Mouse (Mus musculus) embryonic facial prominence, embryonic 15.5 days (tissue): ENCODE data around the gene Ldlrad3. TPM values are rescaled to one million over a fixed set of nuclear protein-coding genes. Genes with fewer than 3 reads are reported as not detected.

Experiments
- ATAC-seq: fragments of 200-750 bp; cut with Nextera tagmentation; 2 replicates; pipeline ENCODE4 v1.8.0; 2017; ENCODE audit warnings: low read depth, moderate TSS enrichment; ENCODE audit not compliant: insufficient number of reproducible peaks, low FRiP score, low TSS enrichment
- H3K27ac ChIP-seq: fragments of 300-500 bp; sonication (generic); replicated peaks from 2 replicates; pipeline ENCODE4 v1.5.1; 2015; ENCODE audit warnings: mild to moderate bottlenecking, inconsistent platforms
- H3K27me3 ChIP-seq: fragments of 300-500 bp; sonication (generic); 2 replicates; pipeline ENCODE4 v1.6.1; 2015; ENCODE audit warnings: inconsistent platforms
- H3K36me3 ChIP-seq: fragments of 300-500 bp; sonication (generic); 2 replicates; pipeline ENCODE4 v1.6.1; 2015; ENCODE audit warnings: mild to moderate bottlenecking, inconsistent platforms
- H3K4me1 ChIP-seq: fragments of 300-500 bp; sonication (generic); 2 replicates; pipeline ENCODE4 v1.6.1; 2015; ENCODE audit warnings: inconsistent platforms
- H3K4me2 ChIP-seq: fragments of 300-500 bp; sonication (generic); replicated peaks from 2 replicates; pipeline ENCODE4 v1.6.1; 2015; ENCODE audit warnings: mild to moderate bottlenecking, inconsistent platforms
- H3K4me3 ChIP-seq: fragments of 300-500 bp; sonication (generic); replicated peaks from 2 replicates; pipeline ENCODE4 v1.5.1; 2015; ENCODE audit warnings: mild to moderate bottlenecking, inconsistent platforms
- H3K9ac ChIP-seq: fragments of 300-500 bp; sonication (generic); 2 replicates; pipeline ENCODE4 v1.6.1; 2015; ENCODE audit warnings: inconsistent platforms
- H3K9me3 ChIP-seq: fragments of 300-500 bp; sonication (generic); replicated peaks from 2 replicates; pipeline ENCODE4 v1.6.1; 2016; ENCODE audit warnings: inconsistent platforms
- WGBS: fragments of 180-500 bp; shearing (Covaris S2); methylation state at CpG from one replicate; pipeline ENCODE4 v1.1.7; 2015; 5-methylcytosine and 5-hydroxymethylcytosine counted together
- polyA plus RNA-seq: library from polyadenylated mRNA; unstranded; fragments of >200 nt; fragmentation: Nextera tagmentation; extraction: Ambion mirVana; gene quantifications from 2 replicates; pipeline ENCODE4 v1.2.1, GENCODE M21; 2015

Gene Ldlrad3
- polyA plus RNA-seq, 1 experiment from 2014 or later = 59.9 TPM

DNA sequence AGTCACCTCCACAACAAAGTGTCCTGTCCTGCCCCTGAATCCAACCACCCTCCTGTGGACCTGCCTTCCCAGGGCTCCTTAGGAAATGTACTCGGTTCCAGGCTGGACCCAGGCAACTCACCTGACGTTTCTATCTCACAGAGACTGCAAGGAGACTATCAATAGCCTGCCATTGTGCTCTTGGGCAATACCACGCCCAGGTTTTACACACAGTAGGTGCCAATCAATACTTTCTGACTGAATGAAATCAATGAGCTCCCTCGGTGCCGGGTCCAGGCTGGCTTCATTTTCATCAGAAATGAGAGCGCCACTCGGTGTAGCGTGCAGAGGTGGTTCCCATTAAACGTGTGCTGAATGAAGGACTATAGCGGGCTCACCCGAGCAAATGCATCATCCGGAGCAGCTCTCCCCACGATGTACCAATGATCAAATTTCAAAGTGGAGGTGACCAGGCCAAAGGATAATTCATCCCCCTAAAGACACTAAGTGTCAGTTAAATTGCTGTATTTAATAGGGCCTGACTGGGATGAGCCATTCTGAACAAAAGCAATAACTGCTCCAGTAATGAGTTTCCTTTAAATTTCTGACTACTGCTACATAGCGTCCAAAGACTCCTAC is 43.4 kb downstream of the Ldlrad3 start:
- H3K27me3 ChIP-seq = no peaks in the 10 kb centered on the region
- H3K9ac ChIP-seq = no peak overlapping the region
- WGBS = 59% methylated on average over 14 of the region's 14 CpGs
- no peak for ATAC-seq
- H3K27ac ChIP-seq = no peak overlapping the region
- no peaks in the 10 kb centered on the region for H3K9me3 ChIP-seq
- peaks cover 33% of the 10 kb centered on the region for H3K4me1 ChIP-seq
- no peaks in the 10 kb centered on the region for H3K36me3 ChIP-seq
- no peak overlapping the region for H3K4me3 ChIP-seq
- no peak overlapping the region for H3K4me2 ChIP-seq

DNA sequence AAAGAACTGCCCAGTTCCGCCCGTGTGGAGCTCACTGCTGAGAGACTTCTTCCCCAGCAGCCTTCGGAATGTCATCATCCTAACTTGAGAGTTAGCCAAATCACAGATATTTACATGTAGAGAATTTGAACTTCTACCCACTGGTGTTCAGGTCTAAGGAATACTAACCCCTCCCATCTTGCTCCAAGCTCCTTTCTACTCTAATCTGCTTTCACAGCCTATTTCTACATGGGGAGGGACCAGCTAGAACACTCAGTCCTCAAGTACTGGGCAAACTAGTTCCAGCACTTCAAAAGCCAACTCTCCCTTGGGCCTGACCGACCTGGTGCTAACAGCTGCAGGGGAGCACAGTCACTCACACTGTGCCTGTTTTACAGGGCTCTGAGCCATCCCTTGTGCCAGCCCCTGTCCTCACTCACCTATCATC is 44.0 kb downstream of the Ldlrad3 start:
- H3K4me2 ChIP-seq = no peak overlapping the region
- no peak overlapping the region for H3K4me3 ChIP-seq
- no peak for ATAC-seq
- no peak overlapping the region for H3K9ac ChIP-seq
- H3K9me3 ChIP-seq = no peaks in the 10 kb centered on the region
- no peaks in the 10 kb centered on the region for H3K36me3 ChIP-seq
- no peaks in the 10 kb centered on the region for H3K27me3 ChIP-seq
- 44% methylated on average over 4 of the region's 4 CpGs for WGBS
- H3K27ac ChIP-seq = no peak overlapping the region; the same call in 1 of the 2 replicates
- peaks cover 38% of the 10 kb centered on the region for H3K4me1 ChIP-seq

DNA sequence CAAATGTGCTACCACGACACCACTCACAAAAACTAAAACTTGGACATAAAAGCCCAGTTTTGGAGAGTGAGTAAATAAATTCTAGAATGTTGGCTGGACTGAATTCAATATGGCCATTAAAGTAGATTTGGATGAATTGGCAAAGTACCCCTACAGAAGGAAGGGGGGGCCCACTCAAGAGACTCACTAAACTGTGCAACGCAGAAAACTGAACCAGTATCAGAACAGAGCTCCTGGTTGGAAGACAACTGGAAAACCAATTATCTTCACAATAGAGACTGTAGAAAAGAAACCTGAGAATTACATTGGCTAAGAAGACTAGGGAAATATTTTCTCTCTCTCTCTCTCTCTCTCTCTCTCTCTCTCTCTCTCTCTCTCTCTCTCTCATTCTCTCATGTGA is 45.0 kb downstream of the Ldlrad3 start:
- peaks cover 48% of the 10 kb centered on the region for H3K4me1 ChIP-seq
- H3K4me2 ChIP-seq = no peak overlapping the region
- no peaks in the 10 kb centered on the region for H3K9me3 ChIP-seq
- H3K27ac ChIP-seq = 0 out of 2 replicates have a peak overlapping the region, but pooled peaks have one; percentile 3
- no peak overlapping the region for H3K9ac ChIP-seq
- H3K4me3 ChIP-seq = no peak overlapping the region
- 74% methylated on average over 2 of the region's 2 CpGs for WGBS
- no peaks in the 10 kb centered on the region for H3K36me3 ChIP-seq
- ATAC-seq = no peak
- no peaks in the 10 kb centered on the region for H3K27me3 ChIP-seq

- peak; percentile 49; the same call in 1 of the 2 replicates for ATAC-seq
- Histone ChIP-seq H3K27ac (peak overlapping the region; percentile 72), H3K36me3 (no peaks in the 10 kb centered on the region), H3K4me3 (no peak overlapping the region; the same call in 1 of the 2 replicates), H3K27me3 (no peaks in the 10 kb centered on the region), H3K9ac (no peak overlapping the region), H3K9me3 (no peaks in the 10 kb centered on the region), H3K4me1 (peaks cover 75% of the 10 kb centered on the region), H3K4me2 (peak overlapping the region; percentile 31)
- WGBS = 26% methylated on average over 6 of the region's 6 CpGs
These were observed 48.3 kb downstream of the Ldlrad3 start for GRCm38 (mm10) chr2:102137922-102138321.

DNA sequence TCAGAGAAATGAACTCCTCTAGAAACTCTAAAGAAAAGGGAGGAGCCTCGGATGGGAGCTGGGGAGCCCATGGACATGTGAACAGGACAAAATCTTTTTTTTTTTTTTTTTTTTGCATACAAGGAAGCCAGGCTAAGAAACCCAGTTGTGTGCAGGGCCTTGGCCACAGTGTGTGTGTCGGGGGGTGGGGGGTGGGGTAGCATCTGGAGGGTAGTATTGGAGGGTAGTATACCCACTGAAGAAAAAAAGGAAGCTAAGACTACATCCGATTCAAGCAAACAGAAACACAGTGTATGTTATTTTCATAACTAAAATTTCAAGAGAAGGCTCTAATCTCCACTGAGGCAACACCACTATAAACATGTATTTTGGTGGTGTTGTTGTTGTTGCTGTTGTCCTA is 50.0 kb downstream of the Ldlrad3 start:
- 60% methylated on average over 3 of the region's 3 CpGs for WGBS
- no peak for ATAC-seq
- Histone ChIP-seq H3K36me3 (no peaks in the 10 kb centered on the region), H3K27me3 (no peaks in the 10 kb centered on the region), H3K9me3 (no peaks in the 10 kb centered on the region), H3K27ac (peak overlapping the region; percentile 72), H3K4me1 (peaks cover 85% of the 10 kb centered on the region), H3K9ac (no peak overlapping the region), H3K4me2 (0 out of 2 replicates have a peak overlapping the region, but pooled peaks have one; percentile 31), H3K4me3 (no peak overlapping the region)

DNA sequence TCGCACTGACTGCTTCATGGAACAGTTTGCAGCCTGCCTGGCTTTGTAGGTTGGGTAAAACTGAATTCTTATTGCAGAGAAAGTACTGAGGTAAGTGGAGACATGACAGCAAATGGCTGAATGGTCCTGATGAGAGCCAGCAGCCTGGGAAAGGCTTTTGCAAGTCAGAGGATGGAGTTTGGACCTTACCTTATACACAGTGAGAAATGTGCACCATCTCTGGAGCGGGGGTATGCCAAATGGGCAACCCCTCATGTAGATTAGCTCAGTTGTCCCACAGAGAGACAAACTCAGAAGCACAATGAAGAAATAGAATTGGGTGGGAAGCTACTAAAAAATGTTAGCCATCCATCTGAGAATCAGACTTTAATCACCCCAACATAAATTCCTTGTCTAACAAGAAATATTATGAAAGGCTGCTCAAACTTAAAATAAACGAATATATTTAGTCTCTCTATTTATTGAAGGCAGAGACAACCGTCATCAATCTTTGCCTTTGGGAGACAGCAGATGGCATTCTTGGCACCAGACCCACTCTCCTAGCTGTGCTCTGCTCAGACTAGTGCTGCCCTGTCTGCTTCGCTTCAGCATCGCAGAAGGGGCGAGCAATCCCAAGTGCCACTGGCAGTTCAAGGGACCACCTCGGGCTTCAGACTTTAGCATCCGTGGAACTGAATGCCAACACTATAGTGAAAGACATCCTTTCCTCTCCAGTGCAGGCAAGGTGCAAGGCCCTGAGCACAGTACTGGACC is 51.5 kb downstream of the Ldlrad3 start:
- Histone ChIP-seq H3K9me3 (no peaks in the 10 kb centered on the region), H3K27me3 (no peaks in the 10 kb centered on the region), H3K4me3 (no peak overlapping the region), H3K36me3 (no peaks in the 10 kb centered on the region), H3K9ac (no peak overlapping the region), H3K27ac (peak overlapping the region; percentile 61), H3K4me1 (peaks cover 94% of the 10 kb centered on the region), H3K4me2 (no peak overlapping the region)
- 38% methylated on average over 9 of the region's 9 CpGs for WGBS
- no peak for ATAC-seq

GRCm38 (mm10) chr2:102132945-102133558 is 53.1 kb downstream of the Ldlrad3 start:
- Histone ChIP-seq H3K4me1 (peaks cover 94% of the 10 kb centered on the region), H3K9me3 (no peaks in the 10 kb centered on the region), H3K4me2 (no peak overlapping the region), H3K27ac (peak overlapping the region; percentile 71; the same call in 1 of the 2 replicates), H3K4me3 (no peak overlapping the region), H3K36me3 (no peaks in the 10 kb centered on the region), H3K9ac (no peak overlapping the region), H3K27me3 (no peaks in the 10 kb centered on the region)
- no peak for ATAC-seq
- 41% methylated on average over 10 of the region's 10 CpGs for WGBS

DNA sequence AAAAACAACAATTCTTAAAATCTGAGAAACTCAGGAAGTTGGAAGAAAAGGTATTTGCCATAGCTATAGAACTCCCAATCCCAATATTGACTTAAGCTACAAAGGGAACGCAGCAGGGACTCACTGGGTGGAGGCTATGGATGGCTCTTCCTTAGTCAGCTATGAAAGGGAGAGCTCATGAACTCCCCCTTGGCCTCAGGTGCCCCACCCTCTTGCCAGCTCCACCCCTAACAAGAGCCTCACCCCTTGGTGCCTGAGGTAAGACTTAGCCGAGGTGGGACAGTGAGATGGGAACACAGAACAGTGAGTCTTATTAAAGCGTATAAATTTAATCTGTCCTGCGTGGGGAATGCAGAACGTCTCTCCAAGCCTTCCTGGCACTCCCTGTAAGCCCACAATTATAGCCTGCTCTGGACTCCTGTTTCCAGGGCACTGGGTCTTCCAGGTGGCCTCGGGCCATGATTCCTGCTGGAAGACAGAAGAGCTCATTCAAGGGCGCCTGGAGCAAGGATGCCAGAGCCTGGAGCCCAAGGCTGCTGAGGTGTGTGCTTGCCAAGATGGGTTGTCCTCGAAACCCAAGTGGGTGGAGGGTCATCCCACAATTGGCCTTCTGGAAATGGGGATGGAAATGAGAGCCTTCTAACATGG is 55.9 kb downstream of the Ldlrad3 start:
- peaks cover 87% of the 10 kb centered on the region for H3K4me1 ChIP-seq
- no peaks in the 10 kb centered on the region for H3K36me3 ChIP-seq
- WGBS = 57% methylated on average over 8 of the region's 8 CpGs
- ATAC-seq = 0 out of 2 replicates have a peak, but pooled peaks have one; percentile 8
- no peak overlapping the region for H3K4me3 ChIP-seq
- peak overlapping the region; percentile 71 for H3K27ac ChIP-seq
- H3K9me3 ChIP-seq = no peaks in the 10 kb centered on the region
- no peak overlapping the region for H3K9ac ChIP-seq
- H3K27me3 ChIP-seq = no peaks in the 10 kb centered on the region
- H3K4me2 ChIP-seq = no peak overlapping the region

DNA sequence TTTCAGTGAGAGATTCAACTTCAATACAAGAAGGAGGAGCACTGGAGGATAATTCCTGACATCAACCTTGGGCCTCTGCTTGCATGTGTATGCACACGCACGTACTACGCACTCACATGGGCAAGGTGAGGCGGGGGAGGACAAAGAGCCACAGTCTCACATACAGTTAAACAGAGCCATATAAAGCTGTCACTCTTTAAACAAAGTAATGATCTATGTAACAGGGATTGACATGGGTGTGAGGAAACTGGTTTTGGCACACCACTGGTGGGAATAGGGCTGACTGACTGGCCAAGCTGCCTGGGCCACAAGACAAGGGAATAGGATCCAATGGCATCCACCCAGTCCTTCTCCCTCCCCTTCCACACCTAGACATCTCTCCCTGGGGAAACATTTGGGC is 57.0 kb downstream of the Ldlrad3 start:
- no peak overlapping the region for H3K4me3 ChIP-seq
- H3K27me3 ChIP-seq = no peaks in the 10 kb centered on the region
- ATAC-seq = no peak
- no peaks in the 10 kb centered on the region for H3K9me3 ChIP-seq
- H3K36me3 ChIP-seq = no peaks in the 10 kb centered on the region
- no peak overlapping the region for H3K9ac ChIP-seq
- peak overlapping the region; percentile 71 for H3K27ac ChIP-seq
- WGBS = 82% methylated on average over 4 of the region's 4 CpGs
- peaks cover 82% of the 10 kb centered on the region for H3K4me1 ChIP-seq
- H3K4me2 ChIP-seq = no peak overlapping the region

GRCm38 (mm10) chr2:102128500-102129030 is 57.6 kb downstream of the Ldlrad3 start:
- Histone ChIP-seq H3K27me3 (no peaks in the 10 kb centered on the region), H3K4me3 (no peak overlapping the region), H3K9me3 (no peaks in the 10 kb centered on the region), H3K4me1 (peaks cover 83% of the 10 kb centered on the region), H3K36me3 (no peaks in the 10 kb centered on the region), H3K9ac (no peak overlapping the region), H3K27ac (peak overlapping the region; percentile 71), H3K4me2 (no peak overlapping the region)
- ATAC-seq = no peak
- WGBS = 37% methylated on average over 14 of the region's 14 CpGs
